Mouse (Mus musculus) ES-E14 (cell line): Measurements from ENCODE around the gene Slc37a2. TPM values are rescaled to one million over a fixed set of nuclear protein-coding genes. Genes with fewer than 3 reads are reported as not detected.

Source experiments
- DNase-seq: peaks from one replicate; pipeline ENCODE4 v3.0.0-alpha.2; 2013; ENCODE audit warnings: low read depth, low spot score
- H3K27ac ChIP-seq: 2 replicates; pipeline ENCODE4 v1.5.1; 2012; ENCODE audit warnings: low read depth, mild to moderate bottlenecking, low read length, moderate library complexity, mixed read lengths; ENCODE audit not compliant: poor library complexity, insufficient read depth, severe bottlenecking
- H3K36me3 ChIP-seq: 2 replicates; pipeline ENCODE4 v1.6.1; 2012; ENCODE audit warnings: mild to moderate bottlenecking, low read length, moderate library complexity, mixed read lengths; ENCODE audit not compliant: control insufficient read depth, poor library complexity, insufficient read depth, severe bottlenecking
- H3K4me1 ChIP-seq, 2 experiments: fragments of 150-350 bp in 1 of 2; sonication (generic) in 1 of 2; 2 replicates each; pipeline ENCODE4 v1.6.1; 2012; ENCODE audit warnings: low read length in 2 of 2, mild to moderate bottlenecking in 1 of 2, mixed read lengths in 1 of 2; ENCODE audit not compliant: control insufficient read depth in 2 of 2, insufficient read depth in 2 of 2, poor library complexity in 1 of 2
- H3K4me3 ChIP-seq, 2 experiments: fragments of 150-350 bp in 1 of 2; sonication (generic) in 1 of 2; 2 replicates each; pipeline ENCODE4 v1.5.1; 2012; ENCODE audit warnings: low read length in 2 of 2, low read depth in 1 of 2, mild to moderate bottlenecking in 1 of 2, mixed read lengths in 1 of 2; ENCODE audit not compliant: insufficient read depth in 1 of 2, poor library complexity in 1 of 2, severe bottlenecking in 1 of 2
- H3K9ac ChIP-seq: 2 replicates; pipeline ENCODE4 v1.6.1; 2012; ENCODE audit warnings: low read depth, mild to moderate bottlenecking, low read length, mixed read lengths; ENCODE audit not compliant: poor library complexity, insufficient read depth, severe bottlenecking
- H3K9me3 ChIP-seq: fragments of 150-350 bp; sonication (generic); 2 replicates; pipeline ENCODE4 v1.6.1; 2012; ENCODE audit warnings: low read depth, mild to moderate bottlenecking, low read length; ENCODE audit not compliant: control insufficient read depth, insufficient read depth
- CHD2 ChIP-seq: IDR thresholded peaks from 2 replicates; pipeline ENCODE4 v1.6.1; 2014; ENCODE audit warnings: mild to moderate bottlenecking, low read depth, low read length, inconsistent platforms
- HCFC1 ChIP-seq: IDR thresholded peaks from 2 replicates; pipeline ENCODE4 v1.6.1; 2012; ENCODE audit warnings: low read length, inconsistent platforms, borderline replicate concordance; ENCODE audit not compliant: insufficient read depth
- MAFK ChIP-seq: IDR thresholded peaks from 2 replicates; pipeline ENCODE4 v1.6.1; 2014; ENCODE audit warnings: mild to moderate bottlenecking, low read depth, low read length, inconsistent platforms; ENCODE audit not compliant: insufficient read depth
- ZC3H11A ChIP-seq: IDR thresholded peaks from 2 replicates; pipeline ENCODE4 v1.6.1; 2012; ENCODE audit warnings: low read depth, mild to moderate bottlenecking, inconsistent platforms, low read length, borderline replicate concordance
- ZNF384 ChIP-seq: IDR thresholded peaks from 2 replicates; pipeline ENCODE4 v1.6.1; 2012; ENCODE audit warnings: low read depth, low read length, inconsistent platforms
- in situ Hi-C, 2 experiments: fragments of 600-800 bp; cut with MboI; formaldehyde crosslinking; loops; one replicate each; pipeline ENCODE4 v1.15.1; 2025; ENCODE audit warnings: low sequenced_read_pairs in 2 of 2, inconsistent platforms in 1 of 2; ENCODE audit not compliant: unreplicated experiment in 2 of 2
- total RNA-seq: library from RNA; depleted of rRNA; stranded (reverse); fragments of 300-350 nt; gene quantifications from 2 replicates; pipeline ENCODE4 v1.2.3, GENCODE M21; 2012

The Slc37a2 gene
- total RNA-seq, 1 experiment, result 5.8 TPM

DNA sequence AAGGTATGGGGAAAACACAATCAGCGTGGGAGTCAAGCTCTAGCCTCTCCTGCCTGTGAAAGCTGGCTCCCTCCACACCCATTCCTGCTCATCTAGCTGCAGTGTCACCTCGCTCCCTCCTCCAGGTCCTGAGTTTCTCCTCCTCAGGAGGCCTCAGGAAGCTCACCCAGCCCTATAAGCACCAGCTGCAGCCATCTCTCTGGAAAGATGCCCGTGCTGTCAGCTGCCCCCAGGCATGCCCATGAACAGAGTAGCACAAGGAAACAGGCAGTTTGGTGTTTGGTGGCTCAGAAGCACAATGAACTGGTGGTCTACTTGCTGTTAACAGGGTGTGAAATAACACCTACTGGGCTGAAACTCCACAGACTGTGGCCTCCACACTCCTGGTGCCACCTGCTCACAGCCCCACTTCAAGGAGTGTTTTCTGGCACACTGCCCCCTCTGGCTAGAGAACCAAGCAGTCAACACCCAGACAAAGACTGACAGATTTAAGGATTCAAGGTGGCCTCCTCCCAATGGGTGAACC lies 7.1 kb downstream of the Slc37a2 start:
- Histone ChIP-seq H3K4me1 (peaks cover 0 to 9% of the 10 kb centered on the region in 2 experiments; a peak in 1 of 4 replicates), H3K27ac (no peak overlapping the region), H3K4me3 (no peak overlapping the region), H3K9me3 (no peaks in the 10 kb centered on the region), H3K36me3 (no peaks in the 10 kb centered on the region), H3K9ac (no peak overlapping the region)
- DNase-seq, result no peak
- TF ChIP-seq ZNF384 (no peak), MAFK (no peak), CHD2 (no peak), ZC3H11A (no peak), HCFC1 (no peak)
- in situ Hi-C loops, result no loop called here

DNA sequence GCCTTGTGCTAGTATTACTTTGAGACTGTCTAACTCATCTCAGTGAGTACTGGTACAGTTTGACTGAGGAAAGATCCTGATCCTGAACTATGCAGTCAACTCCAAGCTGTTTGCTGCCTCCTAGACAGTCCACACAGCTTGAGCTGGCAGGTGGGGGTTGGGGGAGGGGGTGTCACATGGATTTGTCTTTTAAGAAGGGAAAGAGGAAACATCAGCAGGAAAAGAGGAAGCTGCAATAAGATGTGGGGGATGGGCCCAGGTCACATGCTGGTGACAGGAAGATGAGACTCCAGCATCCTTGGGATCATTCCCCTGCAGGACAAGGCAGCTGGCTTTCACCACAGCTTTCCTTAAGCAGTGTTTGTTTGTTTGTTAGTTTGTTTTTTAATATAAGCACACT lies 8.1 kb downstream of the Slc37a2 start:
- H3K4me3 ChIP-seq, result no peak overlapping the region
- TF ChIP-seq MAFK (no peak), CHD2 (no peak), HCFC1 (no peak), ZC3H11A (no peak), ZNF384 (no peak)
- no peak for DNase-seq
- no peaks in the 10 kb centered on the region for H3K36me3 ChIP-seq
- H3K4me1 ChIP-seq, result peaks cover 0 to 9% of the 10 kb centered on the region in 2 experiments; a peak in 1 of 4 replicates
- H3K27ac ChIP-seq, result no peak overlapping the region
- no peak overlapping the region for H3K9ac ChIP-seq
- in situ Hi-C loops, result no loop called here
- no peaks in the 10 kb centered on the region for H3K9me3 ChIP-seq

DNA sequence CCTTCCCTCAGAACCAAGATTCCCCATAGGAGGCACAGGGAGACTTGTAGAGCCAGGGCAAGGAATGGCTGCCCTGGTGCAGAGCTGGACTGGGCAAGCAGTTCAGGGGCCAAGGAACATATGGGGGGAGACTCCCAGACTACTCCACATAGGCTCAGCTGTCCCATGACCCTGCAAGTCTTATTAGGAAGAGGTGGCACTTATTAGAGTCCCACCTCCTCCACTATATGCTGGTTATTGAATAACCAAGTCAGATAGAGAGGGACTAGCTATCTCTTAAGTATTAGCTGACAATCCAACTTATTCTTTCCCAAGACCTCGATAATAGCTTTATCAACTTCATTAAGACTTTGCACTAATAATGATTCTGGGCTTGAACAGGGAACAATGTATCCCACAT lies 9.7 kb downstream of the Slc37a2 start:
- no peak overlapping the region for H3K27ac ChIP-seq
- no peak overlapping the region for H3K9ac ChIP-seq
- H3K4me1 ChIP-seq, result peaks cover 0 to 9% of the 10 kb centered on the region in 2 experiments; a peak in 1 of 4 replicates
- no peak overlapping the region for H3K4me3 ChIP-seq
- in situ Hi-C loops, result no loop called here
- no peaks in the 10 kb centered on the region for H3K9me3 ChIP-seq
- DNase-seq, result no peak
- TF ChIP-seq ZC3H11A (no peak), HCFC1 (no peak), ZNF384 (no peak), MAFK (no peak), CHD2 (no peak)
- no peaks in the 10 kb centered on the region for H3K36me3 ChIP-seq

DNA sequence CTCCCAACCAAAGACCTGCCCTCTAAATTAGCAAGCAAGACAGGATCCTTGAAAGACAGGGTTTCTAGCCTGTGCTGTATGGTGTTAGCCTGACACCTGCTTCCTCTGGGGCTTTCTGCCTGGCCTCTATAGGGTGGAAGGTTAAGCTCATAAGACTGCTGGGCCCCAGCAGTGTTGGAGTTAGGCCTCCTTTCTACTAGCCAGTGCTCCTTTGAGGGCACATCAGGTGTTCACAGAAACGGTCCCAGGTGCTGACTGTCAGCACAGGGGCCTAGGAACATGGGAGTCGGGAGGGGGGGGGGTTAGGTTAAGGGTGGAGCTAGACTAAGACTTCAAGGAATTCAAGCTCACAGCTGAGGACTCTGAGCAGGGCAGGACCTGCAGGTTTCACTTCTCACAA lies 10.1 kb downstream of the Slc37a2 start:
- in situ Hi-C loops, result no loop called here
- H3K36me3 ChIP-seq, result no peaks in the 10 kb centered on the region
- TF ChIP-seq ZC3H11A, result no peak
- no peak for TF ChIP-seq ZNF384
- no peak for TF ChIP-seq HCFC1
- no peak for TF ChIP-seq MAFK
- TF ChIP-seq CHD2, result no peak
- H3K27ac ChIP-seq, result no peak overlapping the region
- DNase-seq, result no peak
- H3K9me3 ChIP-seq, result no peaks in the 10 kb centered on the region
- H3K4me1 ChIP-seq, result peaks cover 0 to 9% of the 10 kb centered on the region in 2 experiments; a peak in 1 of 4 replicates
- no peak overlapping the region for H3K4me3 ChIP-seq
- H3K9ac ChIP-seq, result no peak overlapping the region

DNA sequence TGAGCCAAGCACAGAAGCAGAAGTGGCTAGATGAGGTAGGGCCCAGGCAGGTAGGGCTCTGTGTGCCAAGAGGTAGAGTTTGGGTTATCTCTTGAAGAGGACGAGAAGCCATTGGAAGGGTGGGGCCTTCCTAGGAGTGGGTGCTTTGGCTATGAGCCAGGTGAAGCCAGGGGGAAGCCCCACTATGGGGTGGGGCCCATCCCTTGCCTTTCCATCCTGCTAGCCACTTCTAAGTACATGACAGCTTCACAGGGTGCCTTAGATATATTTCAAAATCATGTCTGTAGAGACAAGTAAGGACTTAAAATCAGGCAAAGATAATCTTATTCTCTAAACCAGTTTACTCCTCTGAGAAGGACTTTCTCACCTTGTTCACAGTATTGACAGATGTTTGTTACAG lies 10.9 kb downstream of the Slc37a2 start:
- Histone ChIP-seq H3K27ac (no peak overlapping the region), H3K4me1 (peaks cover 0 to 9% of the 10 kb centered on the region in 2 experiments; a peak in 1 of 4 replicates), H3K9ac (no peak overlapping the region), H3K36me3 (no peaks in the 10 kb centered on the region), H3K9me3 (no peaks in the 10 kb centered on the region), H3K4me3 (no peak overlapping the region)
- no peak for DNase-seq
- TF ChIP-seq MAFK (no peak), ZNF384 (no peak), ZC3H11A (no peak), HCFC1 (no peak), CHD2 (no peak)
- in situ Hi-C loops, result no loop called here
